Mouse (Mus musculus) thymus, adult 2 months (tissue): ENCODE data around the gene Olfr530. TPM values are rescaled to one million over a fixed set of nuclear protein-coding genes. Genes with fewer than 3 reads are reported as not detected.

ENCODE experiments used
- DNase-seq: peaks from one replicate; pipeline ENCODE4 v3.0.0; 2021
- H3K27ac ChIP-seq: fragments of 200-500 bp; 2 replicates; pipeline ENCODE4 v1.5.1; 2012; ENCODE audit warnings: low read length, control low read depth; ENCODE audit not compliant: control insufficient read depth, insufficient read depth
- H3K27me3 ChIP-seq: fragments of 200-500 bp; 2 replicates; pipeline ENCODE4 v1.6.1; 2012; ENCODE audit warnings: mild to moderate bottlenecking, low read length, moderate library complexity, mixed read lengths; ENCODE audit not compliant: control insufficient read depth, insufficient read depth
- H3K36me3 ChIP-seq: fragments of 200-500 bp; 2 replicates; pipeline ENCODE4 v1.6.1; 2012; ENCODE audit warnings: mild to moderate bottlenecking, low read length, moderate library complexity; ENCODE audit not compliant: control insufficient read depth, insufficient read depth
- H3K4me1 ChIP-seq: fragments of 200-500 bp; replicated peaks from 2 replicates; pipeline ENCODE4 v1.6.1; 2012; ENCODE audit warnings: low read length; ENCODE audit not compliant: control insufficient read depth, insufficient read depth
- H3K4me3 ChIP-seq: fragments of 200-500 bp; 2 replicates; pipeline ENCODE4 v1.5.1; 2012; ENCODE audit warnings: mild to moderate bottlenecking, low read length, control low read depth, moderate library complexity; ENCODE audit not compliant: control insufficient read depth, insufficient read depth
- CTCF ChIP-seq: fragments of 200-500 bp; IDR thresholded peaks from 2 replicates; pipeline ENCODE4 v1.5.1; 2012; ENCODE audit warnings: mild to moderate bottlenecking, control low read depth, low read length, moderate library complexity, borderline replicate concordance; ENCODE audit not compliant: control insufficient read depth, poor library complexity, insufficient read depth; ENCODE audit errors: extremely low read depth
- POLR2A ChIP-seq: fragments of 200-500 bp; IDR thresholded peaks from 2 replicates; pipeline ENCODE4 v1.6.1; 2012; ENCODE audit warnings: mild to moderate bottlenecking, low read length, control low read depth, moderate library complexity; ENCODE audit not compliant: control insufficient read depth, poor library complexity, insufficient read depth; ENCODE audit errors: extremely low read depth
- WGBS: fragments of 180-500 bp; shearing (Covaris S2); methylation state at CpG from one replicate; pipeline ENCODE4 v1.1.7; 2018; 5-methylcytosine and 5-hydroxymethylcytosine counted together
- polyA plus RNA-seq: library from polyadenylated mRNA; depleted of rRNA; stranded (reverse); fragments of >200 nt; gene quantifications from 2 replicates; pipeline ENCODE4 v1.2.3, GENCODE M21; 2012; rRNA removed

Gene Olfr530
- polyA plus RNA-seq, 1 experiment = 0.39 TPM

GRCm38 (mm10) chr7:140329766-140330304, 46.3 kb downstream of the Olfr530 start:
- TF ChIP-seq POLR2A = no peak
- TF ChIP-seq CTCF = no peak
- Histone ChIP-seq H3K27me3 (no peaks in the 10 kb centered on the region), H3K27ac (no peak overlapping the region), H3K4me1 (no peaks in the 10 kb centered on the region), H3K4me3 (no peak overlapping the region), H3K36me3 (no peaks in the 10 kb centered on the region)
- no peak for DNase-seq
- 82% methylated on average over 1 of the region's 1 CpGs for WGBS

Other genes with a start within 250 kb of the Olfr530 start
- gene Mtg1, start 238.8 kb downstream of the Olfr530 start, polyA plus RNA-seq = 36.0 and 39.0 TPM in 2 replicates
- gene Sprn, start 221.5 kb downstream of the Olfr530 start, polyA plus RNA-seq = 0.18 and 0.31 TPM in 2 replicates
- not detected in 2 replicates for gene Olfr522, start 211.6 kb downstream of the Olfr530 start, polyA plus RNA-seq
- gene Olfr523, start 203.1 kb downstream of the Olfr530 start, polyA plus RNA-seq = 0.41 and 1.0 TPM in 2 replicates
- 2.3 and 2.6 TPM in 2 replicates for gene Olfr524, start 170.4 kb downstream of the Olfr530 start, polyA plus RNA-seq
- 6.0 and 6.1 TPM in 2 replicates for gene Cd163l1, start 158.1 kb downstream of the Olfr530 start, polyA plus RNA-seq
- gene 5830411N06Rik, start 129.0 kb downstream of the Olfr530 start, polyA plus RNA-seq = 21.4 and 23.9 TPM in 2 replicates
- 0.03 and 0.16 TPM in 2 replicates for gene Olfr525, start 55.5 kb downstream of the Olfr530 start, polyA plus RNA-seq
- 0.18 TPM in 1 of 2 replicates, not detected in the other for gene Olfr527, start 42.3 kb downstream of the Olfr530 start, polyA plus RNA-seq
- 0.38 and 0.75 TPM in 2 replicates for gene Olfr60, start 14.7 kb downstream of the Olfr530 start, polyA plus RNA-seq
- 0.06 TPM in 1 of 2 replicates, not detected in the other for gene Olfr531, start 26.6 kb upstream of the Olfr530 start, polyA plus RNA-seq
- not detected in 2 replicates for gene Olfr532, start 45.3 kb upstream of the Olfr530 start, polyA plus RNA-seq
- not detected in 2 replicates for gene Olfr533, start 87.0 kb upstream of the Olfr530 start, polyA plus RNA-seq
- 0.13 TPM in 1 of 2 replicates, not detected in the other for gene Olfr535, start 107.9 kb upstream of the Olfr530 start, polyA plus RNA-seq
- gene Olfr536, start 131.1 kb upstream of the Olfr530 start, polyA plus RNA-seq = 0.05 TPM in 1 of 2 replicates, not detected in the other
- gene Olfr538, start 191.6 kb upstream of the Olfr530 start, polyA plus RNA-seq = not detected in 2 replicates
- gene Olfr46, start 224.9 kb upstream of the Olfr530 start, polyA plus RNA-seq = not detected in 2 replicates